Mouse (Mus musculus) intestine, embryonic 16.5 days (tissue): ENCODE measurements around the gene Syt2. TPM values are rescaled to one million over a fixed set of nuclear protein-coding genes. Genes with fewer than 3 reads are reported as not detected.
A peak's percentile ranks its signal among the peaks of the same experiment; 100 is the strongest.

Experiments
- ATAC-seq: fragments of 200-750 bp; cut with Nextera tagmentation; 2 replicates; pipeline ENCODE4 v1.8.0; 2017; ENCODE audit warnings: moderate TSS enrichment, moderate library complexity
- H3K27ac ChIP-seq: fragments of 300-500 bp; sonication (generic); 2 replicates; pipeline ENCODE4 v1.5.1; 2014; ENCODE audit warnings: mild to moderate bottlenecking, low read length
- H3K27me3 ChIP-seq: fragments of 300-500 bp; sonication (generic); replicated peaks from 2 replicates; pipeline ENCODE4 v1.6.1; 2014; ENCODE audit warnings: low read length, control low read depth, mixed read lengths; ENCODE audit not compliant: control insufficient read depth, insufficient read depth
- H3K36me3 ChIP-seq: fragments of 300-500 bp; sonication (generic); 2 replicates; pipeline ENCODE4 v1.6.1; 2014; ENCODE audit warnings: low read length, control low read depth; ENCODE audit not compliant: control insufficient read depth, insufficient read depth
- H3K4me1 ChIP-seq: fragments of 300-500 bp; sonication (generic); 2 replicates; pipeline ENCODE4 v1.6.1; 2014; ENCODE audit warnings: low read length, control low read depth, mixed read lengths; ENCODE audit not compliant: control insufficient read depth, insufficient read depth
- H3K4me2 ChIP-seq: fragments of 300-500 bp; sonication (generic); 2 replicates; pipeline ENCODE4 v1.6.1; 2014; ENCODE audit warnings: low read depth, low read length, control low read depth
- H3K4me3 ChIP-seq: fragments of 300-500 bp; sonication (generic); 2 replicates; pipeline ENCODE4 v1.5.1; 2014; ENCODE audit warnings: mild to moderate bottlenecking, low read length
- H3K9ac ChIP-seq: fragments of 300-500 bp; sonication (generic); 2 replicates; pipeline ENCODE4 v1.6.1; 2014; ENCODE audit warnings: low read depth, low read length
- H3K9me3 ChIP-seq: fragments of 300-500 bp; sonication (generic); 2 replicates; pipeline ENCODE4 v1.6.1; 2016; ENCODE audit warnings: low read length, control low read depth; ENCODE audit not compliant: control insufficient read depth
- WGBS: fragments of 180-500 bp; shearing (Covaris S2); extraction: QIAGEN DNeasy Blood & Tissue Kit; methylation state at CpG from one replicate; pipeline ENCODE4 v1.1.7; 2014; 5-methylcytosine and 5-hydroxymethylcytosine counted together
- polyA plus RNA-seq: library from polyadenylated mRNA; unstranded; fragments of >200 nt; fragmentation: Nextera tagmentation; extraction: Ambion mirVana; gene quantifications from 2 replicates; pipeline ENCODE4 v1.2.1, GENCODE M21; 2015

Syt2 gene
- polyA plus RNA-seq, 1 experiment from 2014 or later, result 1.1 TPM

- H3K36me3 ChIP-seq, result no peaks in the 10 kb centered on the region
Observed at GRCm38 (mm10) chr1:134697522-134698250, 51.2 kb downstream of the Syt2 start.

GRCm38 (mm10) chr1:134698486-134698885 is 52.0 kb downstream of the Syt2 start:
- Histone ChIP-seq H3K27ac (no peak overlapping the region), H3K9me3 (no peaks in the 10 kb centered on the region), H3K9ac (no peak overlapping the region), H3K4me2 (no peak overlapping the region), H3K27me3 (no peaks in the 10 kb centered on the region), H3K4me1 (0 out of 2 replicates have a peak, but pooled peaks cover 5% of the 10 kb centered on the region), H3K36me3 (no peaks in the 10 kb centered on the region), H3K4me3 (no peak overlapping the region)
- ATAC-seq, result no peak
- 79% methylated on average over 5 of the region's 5 CpGs for WGBS

More at GRCm38 (mm10) chr1:134697522-134698250, 51.2 kb downstream of the Syt2 start:
- WGBS, result 88% methylated on average over 17 of the region's 17 CpGs
- Histone ChIP-seq H3K27ac (no peak overlapping the region), H3K9me3 (no peaks in the 10 kb centered on the region), H3K4me3 (no peak overlapping the region), H3K27me3 (no peaks in the 10 kb centered on the region), H3K9ac (no peak overlapping the region), H3K4me2 (no peak overlapping the region), H3K4me1 (no peaks in the 10 kb centered on the region)
- ATAC-seq, result no peak

- Histone ChIP-seq H3K4me2 (no peak overlapping the region), H3K4me3 (no peak overlapping the region), H3K36me3 (no peaks in the 10 kb centered on the region), H3K9me3 (no peaks in the 10 kb centered on the region), H3K27ac (no peak overlapping the region), H3K4me1 (0 out of 2 replicates have a peak, but pooled peaks cover 5% of the 10 kb centered on the region), H3K9ac (no peak overlapping the region), H3K27me3 (no peaks in the 10 kb centered on the region)
- WGBS, result 72% methylated on average over 9 of the region's 9 CpGs
- ATAC-seq, result no peak
Observed at GRCm38 (mm10) chr1:134699390-134699789, 52.9 kb downstream of the Syt2 start.

DNA sequence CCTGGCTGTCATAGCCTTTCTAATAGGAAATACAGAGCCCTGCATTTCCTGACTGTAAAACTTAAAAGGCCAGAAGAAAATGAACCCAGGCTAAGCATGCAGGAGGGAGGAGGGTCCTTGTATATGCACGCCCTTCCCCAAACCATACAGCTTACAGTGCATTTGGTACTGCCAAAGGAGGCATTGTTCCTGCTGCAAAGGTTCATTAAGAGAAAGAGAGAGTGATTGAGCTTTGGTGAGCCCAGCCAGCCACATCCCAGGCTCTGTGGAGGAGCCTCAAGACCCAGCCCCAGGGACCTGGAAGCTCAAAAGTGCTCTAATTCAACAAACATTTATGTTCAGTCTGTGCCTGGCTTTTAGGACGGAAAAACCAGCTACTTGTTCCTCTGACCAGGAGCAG is 53.7 kb downstream of the Syt2 start:
- H3K4me1 ChIP-seq, result 0 out of 2 replicates have a peak, but pooled peaks cover 5% of the 10 kb centered on the region
- no peak overlapping the region for H3K4me2 ChIP-seq
- no peaks in the 10 kb centered on the region for H3K36me3 ChIP-seq
- ATAC-seq, result no peak
- H3K9ac ChIP-seq, result no peak overlapping the region
- H3K9me3 ChIP-seq, result no peaks in the 10 kb centered on the region
- H3K4me3 ChIP-seq, result no peak overlapping the region
- no peak overlapping the region for H3K27ac ChIP-seq
- H3K27me3 ChIP-seq, result no peaks in the 10 kb centered on the region
- WGBS, result 59% methylated on average over 2 of the region's 2 CpGs

DNA sequence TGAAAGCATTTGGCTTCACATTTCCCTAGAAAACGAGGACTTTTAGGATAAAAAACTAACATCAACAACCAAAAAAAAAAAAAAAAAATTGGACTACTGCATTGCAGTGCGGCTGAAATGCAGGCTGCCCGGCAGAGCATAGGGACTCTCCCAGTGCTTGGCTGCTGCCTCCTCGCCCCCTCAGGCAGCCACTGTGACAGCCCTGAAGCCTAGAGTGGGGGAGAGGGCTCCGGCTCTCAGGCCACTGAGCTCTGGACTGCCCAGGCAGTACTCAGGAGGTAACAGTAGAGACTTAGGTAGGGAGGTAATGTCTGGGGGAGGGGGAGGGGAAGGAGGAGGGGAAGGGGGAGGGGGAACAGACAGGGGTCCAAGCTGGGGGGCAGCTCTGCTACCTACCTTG is 54.2 kb downstream of the Syt2 start:
- Histone ChIP-seq H3K4me1 (0 out of 2 replicates have a peak, but pooled peaks cover 5% of the 10 kb centered on the region), H3K9ac (no peak overlapping the region), H3K27ac (no peak overlapping the region), H3K9me3 (no peaks in the 10 kb centered on the region), H3K27me3 (no peaks in the 10 kb centered on the region), H3K4me3 (no peak overlapping the region), H3K36me3 (no peaks in the 10 kb centered on the region), H3K4me2 (no peak overlapping the region)
- no peak for ATAC-seq
- 37% methylated on average over 5 of the region's 5 CpGs for WGBS

DNA sequence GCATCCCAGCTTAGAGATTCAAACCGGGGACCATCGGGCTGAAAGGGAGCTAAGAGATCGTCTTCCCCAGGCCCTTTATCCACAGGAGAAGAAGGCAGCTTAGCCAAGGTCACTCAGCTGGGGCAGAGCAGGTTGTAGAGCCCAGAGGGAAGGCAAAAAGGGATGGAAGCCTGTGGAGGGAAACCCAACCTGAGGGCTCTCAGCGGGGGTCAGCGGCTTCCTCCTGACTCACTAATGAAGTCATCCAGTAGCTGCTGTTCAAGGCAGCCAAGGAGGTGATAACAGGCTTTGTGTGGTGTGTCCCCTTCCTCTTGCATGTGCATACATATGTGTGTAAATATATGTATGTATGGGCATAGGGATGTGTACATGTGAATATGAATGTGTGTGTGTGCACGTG is 54.7 kb downstream of the Syt2 start:
- WGBS, result 32% methylated on average over 6 of the region's 6 CpGs
- Histone ChIP-seq H3K4me3 (no peak overlapping the region), H3K9me3 (no peaks in the 10 kb centered on the region), H3K4me2 (no peak overlapping the region), H3K27me3 (no peaks in the 10 kb centered on the region), H3K9ac (no peak overlapping the region), H3K27ac (no peak overlapping the region), H3K36me3 (no peaks in the 10 kb centered on the region), H3K4me1 (0 out of 2 replicates have a peak, but pooled peaks cover 5% of the 10 kb centered on the region)
- ATAC-seq, result no peak

DNA sequence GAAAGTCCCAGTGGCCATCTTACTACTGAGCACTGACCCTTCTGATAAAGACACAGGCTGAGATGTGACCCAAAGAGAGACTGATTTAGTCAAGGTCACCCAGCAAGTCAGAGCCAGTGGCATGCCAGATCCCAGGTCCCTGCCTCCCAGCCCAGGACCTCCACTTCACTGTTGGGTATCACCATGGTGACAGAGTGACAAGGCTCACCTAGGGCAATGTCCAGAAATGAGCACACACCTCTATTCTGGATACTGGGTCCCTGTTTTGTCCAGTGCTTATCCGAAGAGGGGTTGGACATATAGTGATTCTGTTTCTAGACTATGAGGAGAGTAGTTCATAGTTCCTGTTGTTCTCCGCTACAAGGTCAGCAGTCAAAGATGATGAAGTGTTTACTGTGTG is 56.8 kb downstream of the Syt2 start:
- ATAC-seq, result 0 out of 2 replicates have a peak, but pooled peaks have one; percentile 30
- Histone ChIP-seq H3K9ac (no peak overlapping the region), H3K4me2 (no peak overlapping the region), H3K4me1 (0 out of 2 replicates have a peak, but pooled peaks cover 6% of the 10 kb centered on the region), H3K9me3 (no peaks in the 10 kb centered on the region), H3K4me3 (no peak overlapping the region), H3K36me3 (no peaks in the 10 kb centered on the region), H3K27me3 (no peaks in the 10 kb centered on the region), H3K27ac (no peak overlapping the region)
- WGBS, result 76% methylated on average over 2 of the region's 2 CpGs

DNA sequence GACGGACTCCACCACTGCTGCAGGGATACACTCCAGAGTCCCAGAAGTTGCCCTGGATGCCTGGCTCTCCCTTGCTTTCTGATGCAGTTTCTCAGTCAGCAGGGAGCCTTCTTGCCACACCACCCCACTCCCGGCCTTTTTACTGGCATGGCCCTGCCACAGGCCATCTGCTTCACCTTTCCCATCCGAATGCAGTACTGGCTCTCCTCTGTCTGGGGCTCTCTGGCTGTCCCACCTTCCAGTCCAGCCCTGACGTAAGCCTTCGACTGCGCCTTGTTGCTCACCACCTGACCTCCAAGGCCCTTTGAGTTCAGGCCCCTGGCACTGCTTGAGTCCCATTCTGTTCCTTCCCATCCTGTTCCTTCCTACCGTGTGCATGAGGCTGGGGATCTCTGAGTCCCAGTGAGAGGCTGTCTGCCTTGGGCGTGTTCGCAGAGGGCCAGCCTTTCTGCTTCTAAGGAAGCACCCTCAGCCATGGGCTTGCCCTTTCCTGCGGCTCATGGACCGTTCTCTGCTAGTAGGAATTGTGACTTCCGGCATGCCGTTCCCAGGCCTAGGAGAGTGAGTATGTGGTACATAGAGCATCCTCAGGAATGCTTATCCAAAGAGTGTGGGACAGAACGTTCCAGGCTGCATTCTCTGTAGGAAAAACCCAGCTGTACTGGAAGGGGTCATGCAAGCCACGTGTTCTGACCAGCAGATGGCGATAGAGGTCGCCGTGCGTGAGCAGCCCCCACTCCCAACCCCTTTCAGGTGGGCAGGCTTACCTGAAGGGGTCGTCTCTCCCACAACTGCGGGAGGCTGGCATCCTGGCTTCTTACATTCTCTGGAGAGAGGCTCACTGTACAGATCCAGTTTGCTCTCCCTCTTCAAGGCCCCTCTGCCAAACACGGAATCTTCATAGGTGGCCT is 58.2 kb downstream of the Syt2 start:
- no peak for ATAC-seq
- peaks cover 16% of the 10 kb centered on the region for H3K4me1 ChIP-seq
- H3K9ac ChIP-seq, result no peak overlapping the region
- no peaks in the 10 kb centered on the region for H3K9me3 ChIP-seq
- 33% methylated on average over 22 of the region's 22 CpGs for WGBS
- no peaks in the 10 kb centered on the region for H3K36me3 ChIP-seq
- H3K4me2 ChIP-seq, result no peak overlapping the region
- no peak overlapping the region for H3K27ac ChIP-seq
- no peak overlapping the region for H3K4me3 ChIP-seq
- 0 out of 2 replicates have a peak, but pooled peaks cover 6% of the 10 kb centered on the region for H3K27me3 ChIP-seq

DNA sequence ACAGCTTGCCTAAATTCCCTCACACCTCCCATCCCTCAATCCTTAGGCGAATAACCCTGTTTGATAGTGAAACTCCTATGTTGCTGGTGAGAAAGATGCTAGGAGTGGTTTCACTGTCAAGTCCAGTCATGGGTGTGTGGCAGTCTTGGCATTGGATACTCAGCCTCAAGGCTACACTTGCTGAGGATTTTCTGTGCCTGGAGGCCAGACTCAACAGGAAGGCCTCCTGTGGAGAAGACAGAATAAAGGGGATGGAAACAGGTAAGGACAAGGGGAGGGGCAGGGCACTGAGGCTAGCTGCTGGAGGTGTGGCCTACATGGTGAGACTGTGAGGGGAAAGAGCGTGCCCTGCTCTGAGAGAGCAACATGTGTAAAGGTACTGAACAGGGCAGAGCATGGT is 60.1 kb downstream of the Syt2 start:
- Histone ChIP-seq H3K4me3 (no peak overlapping the region), H3K36me3 (no peaks in the 10 kb centered on the region), H3K27ac (no peak overlapping the region), H3K4me2 (no peak overlapping the region), H3K9me3 (no peaks in the 10 kb centered on the region), H3K4me1 (peaks cover 16% of the 10 kb centered on the region), H3K9ac (no peak overlapping the region), H3K27me3 (0 out of 2 replicates have a peak, but pooled peaks cover 7% of the 10 kb centered on the region)
- WGBS, result 83% methylated on average over 2 of the region's 2 CpGs
- ATAC-seq, result no peak
